Mouse (Mus musculus): ENCODE measurements around the gene Rps19. TPM values are rescaled to one million over a fixed set of nuclear protein-coding genes. Genes with fewer than 3 reads are reported as not detected.

Gene Rps19
- total RNA-seq, 1 experiment from 2014 or later: 876 TPM

DNA sequence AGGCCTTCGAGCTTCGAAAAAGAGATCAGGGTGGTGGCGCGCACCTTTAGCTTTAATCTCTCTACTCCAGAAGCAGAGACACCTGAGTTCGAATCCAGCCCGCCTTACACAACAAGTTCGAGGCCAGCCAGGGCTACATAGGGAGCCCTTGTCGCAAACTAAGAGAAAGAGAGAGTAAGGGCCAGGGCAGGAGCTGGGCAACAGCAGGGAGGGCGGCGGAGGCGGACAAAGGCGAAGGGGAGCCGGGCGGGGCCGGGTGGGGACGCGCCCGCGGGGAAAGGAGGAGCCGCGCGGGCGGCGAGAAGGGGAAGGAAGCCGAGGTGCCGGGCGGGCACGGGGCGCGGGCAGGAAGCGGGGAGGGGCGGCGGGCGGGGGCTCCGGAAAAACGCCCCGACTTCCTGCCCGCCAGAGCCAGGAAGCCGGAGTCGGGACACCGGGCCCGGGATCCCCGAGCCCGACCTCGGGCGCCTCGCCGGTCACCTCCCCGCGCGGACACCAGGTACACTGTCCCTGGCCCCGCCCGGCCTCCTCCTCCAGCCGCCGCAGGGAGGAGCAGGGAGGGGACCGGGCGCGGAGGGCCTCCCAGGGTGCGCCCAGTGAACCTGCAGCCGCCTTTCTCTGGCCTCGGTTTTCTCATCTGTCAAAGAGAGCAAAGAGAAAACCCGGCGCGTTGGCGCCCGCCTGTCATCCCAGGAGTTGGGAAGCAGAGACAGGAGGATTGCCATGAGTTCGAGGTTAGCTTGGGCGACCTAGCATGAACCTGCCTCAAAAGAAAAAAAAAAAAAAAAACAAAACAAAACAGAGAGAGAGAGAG, 18.7 kb downstream of the Rps19 start, which contains the start of gene Arhgef1:
Gene Arhgef1 (plus strand): TSS at position 283 of the 814 bp plus-strand sequence.
- peak; percentile 76 for DNase-seq

DNA sequence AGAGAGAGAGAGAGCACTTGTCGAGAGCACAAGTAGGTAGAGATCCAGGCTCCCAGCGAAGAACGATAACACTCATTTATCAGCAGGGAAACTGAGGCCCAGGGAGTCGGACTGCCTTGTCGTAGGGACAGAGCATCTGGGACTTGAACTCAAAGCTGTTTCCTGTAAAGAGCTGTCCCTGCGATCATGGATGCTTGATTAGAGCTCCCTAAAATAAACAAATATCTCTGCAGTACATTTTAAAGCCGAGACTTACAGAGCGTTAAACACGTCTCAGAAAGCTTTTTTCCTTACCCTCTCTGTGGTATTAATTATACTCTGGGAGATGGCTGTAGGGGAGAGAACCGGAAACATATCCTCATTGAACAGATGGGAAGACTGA, 19.3 kb downstream of the Rps19 start:
- no peak for DNase-seq

DNA sequence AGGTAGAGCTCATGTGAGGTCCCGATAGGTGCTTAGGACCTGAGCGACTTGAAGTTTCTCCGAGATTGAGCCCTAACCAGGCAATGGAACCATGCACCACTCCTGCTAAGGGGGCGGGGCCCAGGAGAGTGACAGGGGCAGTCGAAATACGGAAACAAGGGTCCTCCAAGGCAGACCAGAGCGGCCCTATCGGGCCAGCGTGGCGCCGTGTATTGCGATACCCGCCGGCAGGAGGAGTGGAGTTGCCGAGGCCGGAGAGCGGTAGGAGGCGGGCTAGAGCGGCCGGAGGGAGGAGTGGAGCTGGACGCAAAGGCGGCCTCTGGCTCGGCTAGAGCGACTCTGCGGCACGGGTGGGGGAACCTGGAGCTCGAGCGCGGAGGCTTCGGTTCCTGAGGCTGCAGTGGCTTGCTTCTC, 19.9 kb downstream of the Rps19 start:
- DNase-seq: peak; percentile 95

DNA sequence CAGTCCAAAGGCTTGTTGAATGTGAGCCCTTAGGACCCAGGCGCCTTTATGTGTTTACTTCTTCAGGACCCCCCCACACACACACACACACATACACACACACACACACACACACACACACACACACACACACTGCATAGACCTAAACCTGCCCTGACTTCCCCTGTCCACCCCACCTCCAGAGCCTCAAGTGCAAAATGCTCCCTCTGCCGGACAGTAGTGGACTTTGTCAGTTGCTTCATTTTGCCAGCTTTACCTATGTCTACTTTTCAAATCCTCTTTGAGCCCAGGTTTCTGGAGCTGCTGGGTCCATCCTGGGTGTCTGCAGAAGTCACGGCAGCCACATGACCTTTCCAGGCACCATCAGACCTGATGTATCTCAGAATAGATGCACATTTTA, 20.8 kb downstream of the Rps19 start:
- DNase-seq: peak; percentile 53

DNA sequence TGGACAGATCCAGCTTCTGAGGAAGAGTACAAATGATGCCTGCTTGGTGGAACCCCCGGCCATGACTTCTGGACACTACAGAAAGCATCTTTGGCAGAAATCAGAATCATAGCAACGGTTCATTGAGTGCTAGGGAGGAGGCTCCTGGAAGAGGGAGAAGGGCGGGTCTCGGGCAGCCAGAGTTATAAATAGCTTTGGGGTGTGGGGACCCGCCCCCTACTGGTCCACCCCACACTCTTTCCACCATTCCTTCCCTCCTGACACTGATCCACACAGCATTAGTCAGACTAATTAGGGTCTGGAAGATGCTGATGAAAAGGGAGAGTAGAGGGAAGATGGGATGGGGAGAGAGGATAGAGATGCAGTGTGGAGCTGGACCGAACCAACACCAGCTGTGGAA, 22.4 kb downstream of the Rps19 start:
- DNase-seq: no peak

DNA sequence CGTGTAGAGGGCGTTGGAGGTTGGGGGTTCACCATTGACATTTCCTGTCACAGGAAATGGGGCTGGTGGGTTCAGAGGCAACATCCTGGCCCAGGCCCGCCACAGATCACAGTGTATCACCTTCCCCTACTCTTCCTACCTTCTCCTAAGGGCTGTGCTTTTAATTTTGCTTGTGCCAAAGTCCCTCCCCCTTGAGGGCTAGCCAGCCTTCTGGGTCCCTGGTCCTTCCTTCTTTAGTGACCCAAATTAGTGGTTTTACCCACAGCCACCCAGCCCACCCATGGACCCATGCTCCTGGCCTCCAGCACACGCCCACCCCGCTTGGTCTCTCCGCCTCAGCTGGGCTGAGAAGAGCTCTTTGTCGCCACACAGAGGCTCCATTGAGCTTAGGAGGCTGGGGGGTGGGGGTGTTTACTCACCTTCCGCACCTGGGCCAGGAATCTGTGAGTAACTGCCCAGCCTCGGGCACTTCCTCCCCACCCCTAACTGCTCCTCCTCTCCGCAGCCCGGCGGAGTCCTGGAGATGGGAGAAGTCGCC, 23.1 kb downstream of the Rps19 start:
- DNase-seq: no peak

DNA sequence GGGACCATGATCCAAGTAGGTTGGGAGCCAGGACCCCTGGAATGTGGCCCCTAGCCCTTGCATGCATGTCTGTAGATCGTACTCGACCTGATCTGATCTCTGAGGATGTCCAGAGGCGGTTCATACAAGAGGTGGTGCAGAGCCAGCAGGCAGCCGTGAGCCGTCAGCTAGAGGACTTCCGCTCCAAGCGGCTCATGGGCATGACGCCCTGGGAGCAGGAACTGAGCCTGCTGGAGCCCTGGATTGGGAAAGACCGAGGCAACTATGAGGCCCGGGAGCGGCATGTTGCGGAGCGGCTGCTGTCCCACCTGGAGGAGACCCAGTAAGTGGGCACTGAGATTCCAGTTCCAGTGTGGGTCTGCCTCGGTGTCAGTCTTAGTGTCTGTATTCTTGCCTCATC, 28.3 kb downstream of the Rps19 start:
- DNase-seq: no peak

DNA sequence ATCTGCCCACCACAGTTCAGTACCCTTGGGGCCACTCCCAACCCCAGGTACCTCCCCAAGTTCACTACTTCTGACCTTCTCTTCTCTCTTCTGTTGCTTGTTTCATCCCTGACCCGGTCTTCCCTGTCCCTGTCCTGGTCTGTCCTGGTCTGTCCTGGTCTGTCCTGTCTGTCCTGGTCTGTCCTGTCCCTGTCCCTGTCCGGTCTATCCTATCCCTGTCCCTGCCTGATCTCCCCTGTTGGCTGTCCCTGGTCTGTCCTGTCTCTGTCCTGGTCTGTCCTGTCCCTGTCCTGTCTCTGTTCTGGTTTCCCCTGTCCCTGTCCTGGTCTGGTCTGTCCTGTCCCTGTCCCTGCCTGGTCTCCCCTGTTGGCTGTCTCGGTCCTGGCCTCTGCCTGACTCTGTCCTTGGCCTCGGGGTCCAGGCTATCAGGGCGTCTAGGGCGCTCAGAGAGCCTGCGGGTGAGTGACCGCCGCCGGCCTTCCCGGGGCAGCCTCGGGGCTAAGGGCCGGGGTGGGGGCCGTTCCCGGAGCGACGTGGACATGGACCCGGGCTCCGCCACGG, 34.7 kb downstream of the Rps19 start:
- DNase-seq: no peak

DNA sequence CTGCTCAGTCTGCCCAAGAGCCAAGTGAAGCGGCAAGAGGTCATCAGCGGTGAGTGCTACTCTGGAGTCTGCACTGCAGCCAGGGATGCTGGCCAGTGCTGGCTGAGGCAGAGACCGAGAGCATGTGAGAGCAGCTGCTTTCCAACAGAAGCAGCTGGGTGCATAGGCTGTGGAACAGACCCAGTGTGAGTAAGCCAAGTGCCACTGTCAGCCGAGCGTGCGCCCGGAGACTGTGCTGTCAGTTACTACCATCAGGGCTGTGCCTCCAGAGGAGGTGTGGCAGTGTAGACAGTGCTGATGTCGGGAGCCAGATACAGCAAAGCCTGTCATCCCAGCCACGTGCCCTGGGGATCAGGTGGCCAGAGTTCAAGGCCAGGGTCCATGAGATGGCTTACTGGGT, 35.6 kb downstream of the Rps19 start:
- DNase-seq: no peak

DNA sequence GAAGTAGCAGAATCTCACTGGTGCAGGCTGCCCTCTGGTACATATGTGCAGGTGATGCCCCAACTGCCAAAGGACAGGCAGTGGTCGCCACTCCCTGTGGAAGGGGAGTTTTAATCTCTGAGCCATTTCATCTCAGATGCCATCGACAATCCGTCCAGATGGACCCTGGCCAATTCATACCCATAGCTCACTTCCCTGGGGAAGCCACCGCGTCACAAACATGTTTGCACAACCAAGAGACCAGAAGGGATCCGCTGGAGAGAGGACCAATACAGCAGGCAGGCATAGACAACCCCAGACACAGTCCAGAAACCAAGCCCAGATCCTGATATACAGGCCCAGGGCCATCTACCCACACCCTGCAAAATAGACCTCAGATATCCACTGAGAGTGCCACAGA, 46.3 kb downstream of the Rps19 start:
- DNase-seq: no peak

DNA sequence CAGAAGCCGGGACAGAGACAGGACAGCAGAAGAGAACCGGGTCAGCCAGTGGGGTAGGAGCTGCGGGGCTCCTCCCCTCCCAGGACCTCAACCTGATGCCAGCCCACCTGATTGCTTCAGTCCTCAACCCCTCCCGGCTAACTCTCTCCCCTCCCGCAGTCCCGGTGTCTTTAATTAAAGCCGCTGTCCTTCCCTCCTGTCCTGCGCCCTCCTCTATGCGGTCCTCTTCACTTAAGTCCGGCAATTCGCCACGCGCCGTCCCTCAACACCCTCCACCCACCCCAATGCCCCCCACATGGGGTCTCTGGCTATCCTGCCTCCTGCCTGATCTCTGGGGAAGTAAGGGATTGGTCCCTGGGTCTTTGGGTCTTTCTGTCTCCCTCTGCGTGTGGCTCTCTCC, 47.5 kb downstream of the Rps19 start:
- DNase-seq: no peak

Other genes with a start within 250 kb of the Rps19 start
- gene Lypd3, start 247.8 kb upstream of the Rps19 start, total RNA-seq (2021): 1.5 and 1.7 TPM in 2 replicates
- not detected in 2 replicates for gene Tex101, start 207.7 kb upstream of the Rps19 start, total RNA-seq (2021)
- gene BC049730, start 175.1 kb upstream of the Rps19 start, total RNA-seq (2021): not detected in 2 replicates
- gene Gm4763, start 157.5 kb upstream of the Rps19 start, total RNA-seq (2021): not detected in 2 replicates
- not detected in 2 replicates for gene Cd177, start 124.1 kb upstream of the Rps19 start, total RNA-seq (2021)
- 0.36 TPM in 1 of 2 replicates, not detected in the other for gene Ceacam10, start 107.2 kb upstream of the Rps19 start, total RNA-seq (2021)
- gene Gm9844, start 22.2 kb upstream of the Rps19 start, total RNA-seq (2021): 0.94 TPM in 1 of 2 replicates, not detected in the other
- gene Lypd4, start 14.4 kb upstream of the Rps19 start, total RNA-seq (2021): not detected in 2 replicates
- not detected in 2 replicates for gene Dmrtc2, start 14.3 kb upstream of the Rps19 start, total RNA-seq (2021)
- gene Cd79a, start 13.0 kb downstream of the Rps19 start, total RNA-seq (2021): 0.91 and 1.0 TPM in 2 replicates
- gene Arhgef1, start 18.5 kb downstream of the Rps19 start, total RNA-seq (2021): 126 and 138 TPM in 2 replicates
- gene Gm4881, start 60.1 kb downstream of the Rps19 start, total RNA-seq (2021): not detected in 2 replicates
- gene Rabac1, start 88.4 kb downstream of the Rps19 start, total RNA-seq (2021): 244 and 300 TPM in 2 replicates
- gene Atp1a3, start 121.6 kb downstream of the Rps19 start, total RNA-seq (2021): 84.1 and 110 TPM in 2 replicates
- gene Grik5, start 188.0 kb downstream of the Rps19 start, total RNA-seq (2021): 15.4 and 22.6 TPM in 2 replicates
- gene Zfp574, start 188.2 kb downstream of the Rps19 start, total RNA-seq (2021): 21.0 and 23.3 TPM in 2 replicates